In the genomic region with DNA sequence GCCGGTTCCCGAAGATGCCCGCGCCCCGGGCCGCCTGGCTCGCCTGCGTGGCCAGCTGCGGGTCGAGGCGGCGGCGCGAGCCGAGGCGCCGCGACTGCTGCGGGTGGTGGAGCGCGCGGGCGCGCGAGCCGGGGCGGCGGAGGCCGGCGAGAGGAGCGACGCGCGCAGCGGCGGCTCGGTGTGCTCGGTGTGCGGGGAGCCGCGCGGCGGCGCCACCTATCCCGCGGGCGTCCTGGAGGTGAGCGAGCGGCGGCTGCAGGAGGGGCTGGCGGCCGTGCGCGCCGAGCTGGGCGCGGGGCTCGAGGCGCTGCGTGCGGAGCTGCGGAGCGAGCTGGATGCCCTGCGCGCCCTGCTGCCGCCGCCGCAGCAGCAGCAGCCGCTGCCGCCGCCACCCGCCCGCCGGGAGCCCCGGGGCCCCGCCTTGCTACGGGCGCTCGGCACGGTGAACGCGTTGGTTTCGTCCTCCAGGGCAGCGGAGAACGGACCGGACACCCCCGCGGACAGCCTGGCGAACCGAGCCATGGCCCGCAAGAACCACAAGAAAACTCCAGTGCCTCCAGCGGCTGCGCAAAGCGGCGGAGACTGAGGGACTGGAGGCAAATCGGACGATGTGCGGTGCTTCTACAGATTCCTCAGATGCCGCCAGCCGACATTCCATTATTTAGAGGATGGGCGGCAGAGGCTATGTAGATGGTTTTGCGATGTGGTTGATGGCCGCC, we compare ENCODE assay signal across 8 mouse cellular contexts. TPM values are rescaled to one million over a fixed set of nuclear protein-coding genes. Genes with fewer than 3 reads are reported as not detected.
DNase-seq lines count a peak whose midpoint lies in the region; ATAC-seq lines count a peak whose summit lies in the region.

No protein-coding gene starts in this region.

- H3K4me1 ChIP-seq in liver, embryonic 11.5 days (replicated peaks; ENCODE audit: control insufficient read depth, insufficient read depth, low read length): peaks cover 2% of the 10 kb centered on the region; the same call in 1 of the 2 replicates
- H3K4me1 ChIP-seq in forebrain, embryonic 15.5 days: peaks cover 13% of the 10 kb centered on the region
- H3K4me1 ChIP-seq in neural tube, embryonic 15.5 days: peaks cover 43% of the 10 kb centered on the region

- WGBS in liver, embryonic 11.5 days: under 1% methylated on average over 102 of the region's 103 CpGs
- under 1% methylated on average over 91 of the region's 103 CpGs for WGBS in forebrain, embryonic 15.5 days
- WGBS in neural tube, embryonic 15.5 days: under 1% methylated on average over 59 of the region's 103 CpGs

- DNase-seq in liver, embryonic 11.5 days (ENCODE audit: low spot score): no peak
- DNase-seq in liver: no peak
- DNase-seq in cerebellum, adult 18-20 months: peak; percentile 71 to 83
- peak; percentile 71 to 77 for DNase-seq in left cerebral cortex, postnatal 36 days (ENCODE audit: low spot score in 2 of 2)
- DNase-seq in adipocyte (ENCODE audit: low spot score): no peak
- no peak for DNase-seq in spleen, adult 12 weeks (ENCODE audit: low spot score)

- H3K27me3 ChIP-seq in liver, embryonic 11.5 days (replicated peaks; ENCODE audit: control insufficient read depth, insufficient read depth, low read length): peaks cover 87% of the 10 kb centered on the region
- H3K27me3 ChIP-seq in forebrain, embryonic 15.5 days: peaks cover 59% of the 10 kb centered on the region
- peaks cover 46% of the 10 kb centered on the region for H3K27me3 ChIP-seq in neural tube, embryonic 15.5 days (replicated peaks)

- 0 out of 2 replicates have a peak overlapping the region, but pooled peaks have one; percentile 25 for H3K9ac ChIP-seq in liver, embryonic 11.5 days (ENCODE audit: low read depth, low read length)
- peak overlapping the region; percentile 64 for H3K9ac ChIP-seq in forebrain, embryonic 15.5 days (replicated peaks)
- H3K9ac ChIP-seq in neural tube, embryonic 15.5 days (replicated peaks): peak overlapping the region; percentile 74

- H3K27ac ChIP-seq in liver, embryonic 11.5 days (ENCODE audit: low read depth, low read length): no peak overlapping the region
- peak overlapping the region; percentile 86 for H3K27ac ChIP-seq in forebrain, embryonic 15.5 days (replicated peaks)
- H3K27ac ChIP-seq in neural tube, embryonic 15.5 days (replicated peaks): peak overlapping the region; percentile 88

- intact Hi-C loops in left cerebral cortex, postnatal 36 days (cut with DNase I): no loop called here

- no peaks in the 10 kb centered on the region for H3K36me3 ChIP-seq in liver, embryonic 11.5 days (ENCODE audit: control insufficient read depth, insufficient read depth, low read length)
- H3K36me3 ChIP-seq in forebrain, embryonic 15.5 days: 0 out of 2 replicates have a peak, but pooled peaks cover 4% of the 10 kb centered on the region
- no peaks in the 10 kb centered on the region for H3K36me3 ChIP-seq in neural tube, embryonic 15.5 days

- peak overlapping the region; percentile 59 for H3K4me3 ChIP-seq in liver, embryonic 11.5 days (ENCODE audit: low read depth, low read length)
- H3K4me3 ChIP-seq in forebrain, embryonic 15.5 days: peak overlapping the region; percentile 61
- peak overlapping the region; percentile 67 for H3K4me3 ChIP-seq in neural tube, embryonic 15.5 days (replicated peaks)

- H3K4me2 ChIP-seq in liver, embryonic 11.5 days: peak overlapping the region; percentile 85
- peak overlapping the region; percentile 85 for H3K4me2 ChIP-seq in forebrain, embryonic 15.5 days (replicated peaks)
- H3K4me2 ChIP-seq in neural tube, embryonic 15.5 days: peak overlapping the region; percentile 92

- ATAC-seq in liver, embryonic 11.5 days (replicated peaks; ENCODE audit: low FRiP score): no peak
- peak; percentile 74 for ATAC-seq in forebrain, embryonic 15.5 days (replicated peaks)
- ATAC-seq in neural tube, embryonic 15.5 days (ENCODE audit: low FRiP score): peak; percentile 81

- H3K9me3 ChIP-seq in liver, embryonic 11.5 days (ENCODE audit: control insufficient read depth, low read length): no peaks in the 10 kb centered on the region
- no peaks in the 10 kb centered on the region for H3K9me3 ChIP-seq in forebrain, embryonic 15.5 days
- H3K9me3 ChIP-seq in neural tube, embryonic 15.5 days (replicated peaks): no peaks in the 10 kb centered on the region

RNA-seq across cellular contexts. Expression of gene B830017H08Rik, which starts 0.9 kb away (rescaled TPM):
- not detected in 2 replicates for polyA plus RNA-seq in liver, embryonic 11.5 days (2014; fragmentation: Nextera tagmentation; extraction: Ambion mirVana)
- 0.93 and 1.3 TPM in 2 replicates for polyA plus RNA-seq in forebrain, embryonic 15.5 days (2015; fragmentation: Nextera tagmentation; extraction: Ambion mirVana)
- 1 to 10 TPM; 2.9 to 4.6 TPM for total RNA-seq in left cerebral cortex, postnatal 36 days (2021)
- polyA plus RNA-seq in neural tube, embryonic 15.5 days (2015; fragmentation: Nextera tagmentation; extraction: Ambion mirVana): 4.0 and 5.3 TPM in 2 replicates

RNA-seq across cellular contexts. Expression of gene Car15, which starts 4.3 kb away (rescaled TPM):
- 1.1 and 1.9 TPM in 2 replicates for polyA plus RNA-seq in liver, embryonic 11.5 days (2014; fragmentation: Nextera tagmentation; extraction: Ambion mirVana)
- 4.8 and 5.7 TPM in 2 replicates for polyA plus RNA-seq in forebrain, embryonic 15.5 days (2015; fragmentation: Nextera tagmentation; extraction: Ambion mirVana)
- total RNA-seq in left cerebral cortex, postnatal 36 days (2021): 10 to 100 TPM; 11.7 to 14.4 TPM
- 2.8 and 3.2 TPM in 2 replicates for polyA plus RNA-seq in neural tube, embryonic 15.5 days (2015; fragmentation: Nextera tagmentation; extraction: Ambion mirVana)

RNA-seq across cellular contexts. Expression of gene Scarf2, which starts 36.8 kb away (rescaled TPM):
- polyA plus RNA-seq in liver, embryonic 11.5 days (2014; fragmentation: Nextera tagmentation; extraction: Ambion mirVana): 5.8 and 6.9 TPM in 2 replicates
- 1.3 TPM in 2 replicates for polyA plus RNA-seq in forebrain, embryonic 15.5 days (2015; fragmentation: Nextera tagmentation; extraction: Ambion mirVana)
- total RNA-seq in left cerebral cortex, postnatal 36 days (2021): 1 to 10 TPM; 3.4 to 3.8 TPM
- 2.7 and 3.8 TPM in 2 replicates for polyA plus RNA-seq in neural tube, embryonic 15.5 days (2015; fragmentation: Nextera tagmentation; extraction: Ambion mirVana)

RNA-seq across cellular contexts. Expression of gene Gm20518, which starts 57.6 kb away (rescaled TPM):
- 0.18 and 0.25 TPM in 2 replicates for polyA plus RNA-seq in liver, embryonic 11.5 days (2014; fragmentation: Nextera tagmentation; extraction: Ambion mirVana)
- polyA plus RNA-seq in forebrain, embryonic 15.5 days (2015; fragmentation: Nextera tagmentation; extraction: Ambion mirVana): 0.23 and 0.67 TPM in 2 replicates
- total RNA-seq in left cerebral cortex, postnatal 36 days (2021): 1 to 10 TPM; 1.3 to 2.2 TPM
- polyA plus RNA-seq in neural tube, embryonic 15.5 days (2015; fragmentation: Nextera tagmentation; extraction: Ambion mirVana): 0.35 and 0.40 TPM in 2 replicates

Comparison
In these comparisons a context has a peak if more than half of its experiments do, and no peak if none do; other contexts are left out.
1. DNase-seq: peak in cerebellum, adult 18-20 months (2 of 2) and left cerebral cortex, postnatal 36 days (2 of 2); none in liver, embryonic 11.5 days (single experiment), liver (single experiment), adipocyte (single experiment) and spleen, adult 12 weeks (single experiment).
2. Peak in every context shown above with its lines, with median percentiles within 50 percentile points of each other: H3K4me2 ChIP-seq, H3K4me3 ChIP-seq and H3K9ac ChIP-seq.